Mouse (Mus musculus) A20 (cell line): Measurements from ENCODE around the gene Olfr97.
"Not testable (repeated sequence)": the region's sequence is repeated elsewhere in the genome, so short reads cannot be mapped to it uniquely, and the experiment has no call there.

ENCODE experiments used
- DNase-seq: peaks from one replicate; pipeline ENCODE4 v3.0.0-alpha.2; 2011; ENCODE audit warnings: low read depth, low spot score

Gene Olfr97

DNA sequence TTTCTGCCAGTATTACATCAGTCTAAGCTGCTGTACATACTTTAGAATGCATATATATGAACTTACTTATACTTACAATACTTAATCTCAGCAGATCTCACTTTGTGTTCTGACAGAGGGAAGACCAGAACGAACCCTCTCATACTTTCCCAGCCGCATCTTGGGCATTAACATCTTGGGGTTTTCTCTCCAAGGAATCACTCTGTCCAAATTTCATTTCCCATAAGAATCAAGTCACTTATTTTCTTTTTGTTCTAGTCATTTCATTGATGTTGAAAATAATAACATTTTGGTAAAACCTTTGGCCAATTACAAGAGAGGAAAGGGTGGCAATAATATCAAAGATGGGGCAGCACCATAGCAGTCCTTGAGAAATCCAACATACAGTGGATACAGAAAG lies at the start of gene Olfr97:
Gene Olfr97, minus strand, starts transcription at position 101 of the 400 bp plus-strand sequence.
- not testable (repeated sequence) for DNase-seq

GRCm38 (mm10) chr17:37283360-37283759 lies 46.2 kb upstream of the Olfr97 start, which contains the start of gene Olfr99:
Olfr99 (minus strand) TSS chr17:37283460.
- no peak for DNase-seq

DNA sequence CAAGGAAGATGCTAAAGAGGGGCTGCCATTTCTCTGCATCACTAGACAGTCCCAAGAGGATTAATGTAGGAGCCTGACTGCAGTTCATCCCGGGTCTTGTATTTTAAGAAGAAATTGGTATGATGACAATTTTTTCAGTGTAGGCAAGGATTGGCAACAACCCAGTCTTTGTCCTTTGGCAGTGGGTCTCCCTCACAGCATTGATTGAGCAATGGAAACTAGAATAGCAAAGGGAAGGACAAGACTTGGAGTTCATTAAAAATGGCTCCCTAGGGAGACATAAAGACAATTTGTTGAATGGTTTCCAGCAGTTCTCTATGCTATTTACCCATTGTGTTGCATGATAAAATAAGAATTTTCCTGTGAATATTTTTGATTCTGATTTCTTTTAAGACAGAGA lies 43.2 kb upstream of the Olfr97 start:
- no peak for DNase-seq

DNA sequence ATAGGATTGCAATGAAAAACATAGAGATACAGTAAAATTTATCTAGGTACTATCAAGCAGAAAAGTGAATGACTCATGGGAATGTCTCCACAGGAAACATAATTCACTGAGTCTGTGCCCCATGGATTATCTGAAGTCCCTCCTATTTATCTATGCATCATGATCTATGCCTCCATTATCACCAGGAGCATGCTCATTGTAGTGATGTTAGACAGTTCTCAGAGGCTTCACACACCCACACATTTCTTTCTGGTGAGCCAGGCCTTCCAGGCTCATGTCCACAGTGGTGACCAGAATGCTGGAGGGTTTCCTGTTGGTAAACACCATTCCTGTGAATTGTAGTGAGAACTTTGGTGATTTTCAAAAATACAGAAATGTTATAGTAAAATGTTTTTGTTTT lies 39.4 kb upstream of the Olfr97 start:
- no peak for DNase-seq

GRCm38 (mm10) chr17:37275626-37276248 lies 38.6 kb upstream of the Olfr97 start:
- no peak for DNase-seq

- peak; percentile 73 for DNase-seq
Observed at GRCm38 (mm10) chr17:37270702-37271092, 33.6 kb upstream of the Olfr97 start.

GRCm38 (mm10) chr17:37270058-37270701 lies 33.0 kb upstream of the Olfr97 start, which contains the start of gene H2-M3:
H2-M3 (plus strand) TSS chr17:37270220.
- DNase-seq, result peak; percentile 94

DNA sequence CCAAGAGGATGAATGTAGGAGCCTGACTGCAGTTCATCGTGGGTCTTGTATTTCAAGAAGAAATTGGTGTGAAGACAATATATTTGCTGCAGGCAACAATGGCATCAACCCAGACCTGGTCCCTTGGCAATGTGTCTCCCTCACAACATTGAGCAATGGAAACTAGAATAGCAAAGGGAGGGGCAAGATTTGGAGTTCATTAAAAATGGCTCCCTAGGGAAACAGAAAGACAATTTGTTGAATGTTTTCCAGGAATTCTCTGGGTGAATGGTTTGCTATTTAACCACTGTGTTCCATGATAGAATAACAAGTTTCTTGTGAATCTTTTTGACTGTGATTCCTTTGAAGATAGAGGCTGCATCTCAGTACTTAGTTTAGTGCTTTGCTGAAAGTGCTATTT lies 26.5 kb upstream of the Olfr97 start, which contains the start of gene Olfr98:
Gene Olfr98, minus strand, starts transcription at position 124 of the 400 bp plus-strand sequence.
- no peak for DNase-seq

DNA sequence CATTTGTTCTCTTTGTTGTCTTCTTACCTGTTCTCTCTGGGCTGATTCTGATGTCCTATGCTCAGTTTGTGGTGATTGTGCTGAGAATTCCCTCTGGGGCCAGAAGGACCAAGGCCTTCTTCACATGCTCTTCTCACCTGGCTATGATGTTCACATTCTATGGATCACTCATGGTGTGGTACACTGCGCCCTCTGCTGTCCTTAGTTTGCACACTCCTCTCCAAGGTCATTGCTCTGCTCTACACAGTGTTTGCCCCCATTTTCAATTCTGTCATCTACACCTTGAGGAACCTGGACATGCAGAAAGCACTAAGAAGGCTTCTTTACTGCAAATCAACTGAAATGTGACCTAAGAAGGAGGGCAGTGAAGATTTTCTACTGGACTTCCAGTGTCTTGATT lies 13.4 kb upstream of the Olfr97 start:
- DNase-seq, result peak; percentile 59

DNA sequence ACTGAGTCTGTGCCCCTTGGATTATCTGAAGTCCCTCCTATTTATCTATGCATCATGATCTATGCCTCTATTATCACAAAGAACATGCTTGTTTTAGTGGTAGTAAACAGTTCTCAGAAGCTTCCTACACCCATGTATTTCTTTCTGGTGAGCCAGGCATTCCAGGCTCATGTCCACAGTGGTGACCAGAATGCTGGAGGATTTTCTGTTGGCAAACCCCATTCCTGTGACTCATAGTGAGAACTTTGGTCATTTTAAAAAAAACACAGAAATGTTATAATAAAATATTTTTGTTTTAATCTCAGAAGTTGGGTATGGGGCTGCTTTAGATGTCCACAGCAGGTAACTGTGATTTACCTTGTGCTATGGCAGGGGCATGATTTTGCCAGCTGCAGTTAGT lies 12.3 kb upstream of the Olfr97 start:
- DNase-seq, result no peak

GRCm38 (mm10) chr17:37246715-37247114 lies 9.6 kb upstream of the Olfr97 start:
- DNase-seq, result peak; percentile 90

DNA sequence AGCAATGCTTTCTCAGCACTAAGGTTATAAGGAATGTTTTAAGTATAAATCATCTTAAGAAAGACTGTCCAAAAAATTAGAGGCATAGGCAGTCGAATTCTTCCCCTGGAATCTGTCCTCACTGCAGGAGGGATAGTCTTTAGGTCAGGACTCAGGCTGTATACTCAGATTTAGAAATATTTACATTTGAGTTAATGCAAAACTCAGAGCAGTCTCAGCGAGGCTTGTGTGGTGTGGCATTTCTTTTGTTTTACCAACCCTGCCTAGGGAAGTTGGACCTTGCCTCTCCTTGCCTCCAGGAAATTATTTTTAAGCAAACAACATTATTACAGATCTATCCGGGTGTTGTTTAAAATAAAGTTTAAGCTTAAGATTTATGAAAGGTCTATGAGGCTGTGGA lies 5.1 kb upstream of the Olfr97 start:
- no peak for DNase-seq

- peak; percentile 23 for DNase-seq
Observed at GRCm38 (mm10) chr17:37221879-37222278, 15.3 kb downstream of the Olfr97 start.

- no peak for DNase-seq
Observed at GRCm38 (mm10) chr17:37219846-37220245, 17.3 kb downstream of the Olfr97 start, which contains the start of gene Olfr96. Olfr96 (plus strand) TSS chr17:37220146.

GRCm38 (mm10) chr17:37218486-37218885 lies 18.6 kb downstream of the Olfr97 start:
- no peak for DNase-seq

- DNase-seq, result no peak
Observed at GRCm38 (mm10) chr17:37213018-37213417, 24.1 kb downstream of the Olfr97 start, which contains the start of gene Olfr95. Olfr95 (minus strand) TSS chr17:37213118.

GRCm38 (mm10) chr17:37210884-37211768 lies 26.0 kb downstream of the Olfr97 start:
- no peak for DNase-seq

- no peak for DNase-seq
Observed at GRCm38 (mm10) chr17:37203917-37204236, 33.3 kb downstream of the Olfr97 start.

- DNase-seq, result peak; percentile 82
Observed at GRCm38 (mm10) chr17:37203206-37203916, 33.8 kb downstream of the Olfr97 start.

- DNase-seq, result no peak
Observed at GRCm38 (mm10) chr17:37200894-37201293, 36.2 kb downstream of the Olfr97 start, which contains the start of gene Olfr94. Olfr94 (minus strand) TSS chr17:37200994.
